Mouse (Mus musculus) common myeloid progenitor, adult 5-6 weeks (primary cell): ENCODE results near the gene Vps50. TPM values are rescaled to one million over a fixed set of nuclear protein-coding genes. Genes with fewer than 3 reads are reported as not detected.
"Not testable (repeated sequence)": the region's sequence is repeated elsewhere in the genome, so short reads cannot be mapped to it uniquely, and the experiment has no call there.

Experiments used
- ATAC-seq: replicated peaks from 2 replicates; pipeline ENCODE4 v1.8.0; 2016; ENCODE audit warnings: low read depth, mild to moderate bottlenecking, moderate TSS enrichment, inconsistent platforms; ENCODE audit not compliant: poor library complexity, severe bottlenecking
- total RNA-seq: library from RNA; stranded (forward); fragments of 200-1000, 187-1606 nt; gene quantifications from 2 replicates; pipeline ENCODE4 v1.2.3, GENCODE M21; 2017

Gene Vps50
- total RNA-seq, 1 experiment from 2014 or later, result 52.3 TPM

DNA sequence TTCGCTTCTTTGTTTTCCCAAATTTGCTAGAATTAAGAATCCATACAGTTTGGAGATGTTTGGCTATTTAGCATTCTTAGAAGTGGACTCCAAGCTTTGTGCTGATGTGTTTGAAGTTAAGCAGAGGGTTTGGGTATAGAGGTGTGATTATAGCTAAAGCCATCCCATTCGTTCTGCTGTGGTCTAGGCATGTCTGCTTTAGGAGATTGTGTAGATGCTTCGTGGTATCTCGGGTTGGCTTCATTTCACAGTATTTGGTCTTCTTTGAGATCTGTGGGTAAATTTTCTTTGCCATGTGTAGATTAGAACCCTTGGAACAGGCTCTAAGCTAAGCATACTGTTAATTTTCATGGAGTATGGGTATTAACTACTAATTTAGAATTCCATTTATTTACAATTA is 30.0 kb downstream of the Vps50 start:
- ATAC-seq, result no peak

DNA sequence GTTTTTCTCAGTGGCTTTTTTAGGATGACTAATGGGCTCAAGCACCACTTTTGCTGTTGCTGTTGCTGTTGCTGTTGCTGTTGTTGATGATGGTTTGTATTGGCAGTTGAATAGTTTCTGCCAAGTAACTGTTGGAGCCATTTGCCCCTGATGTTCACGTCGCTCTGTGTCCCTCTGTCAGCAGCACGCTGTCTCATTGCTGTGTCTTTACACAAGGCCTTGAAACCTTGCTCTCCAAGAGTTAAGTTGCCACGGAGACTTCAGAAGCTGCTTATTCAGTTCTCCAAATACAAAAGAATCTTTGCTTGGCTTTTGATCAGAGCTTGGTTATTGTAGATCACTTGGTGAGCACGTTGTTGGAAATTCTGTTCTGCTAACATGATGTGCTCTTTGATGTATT is 33.3 kb downstream of the Vps50 start:
- no peak for ATAC-seq

DNA sequence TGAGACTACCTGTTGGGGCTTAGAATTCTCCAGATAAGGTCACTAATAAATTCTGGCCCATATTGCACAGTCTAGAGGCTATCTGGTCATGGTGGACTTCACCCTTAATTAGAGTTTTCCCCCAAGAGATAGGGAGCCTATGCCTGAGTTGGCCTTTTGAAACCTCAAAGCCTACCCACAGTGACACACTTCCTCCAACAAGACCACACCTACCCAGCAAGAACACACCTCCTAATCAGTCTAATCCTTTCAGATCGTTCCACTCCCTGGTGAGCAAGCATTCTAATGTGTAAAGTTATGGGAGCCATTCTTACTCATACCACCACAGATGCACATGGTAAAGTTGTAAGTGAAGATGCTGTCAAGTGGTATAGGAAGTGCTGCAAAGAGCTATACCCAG is 37.9 kb downstream of the Vps50 start:
- peak; percentile 39 for ATAC-seq

DNA sequence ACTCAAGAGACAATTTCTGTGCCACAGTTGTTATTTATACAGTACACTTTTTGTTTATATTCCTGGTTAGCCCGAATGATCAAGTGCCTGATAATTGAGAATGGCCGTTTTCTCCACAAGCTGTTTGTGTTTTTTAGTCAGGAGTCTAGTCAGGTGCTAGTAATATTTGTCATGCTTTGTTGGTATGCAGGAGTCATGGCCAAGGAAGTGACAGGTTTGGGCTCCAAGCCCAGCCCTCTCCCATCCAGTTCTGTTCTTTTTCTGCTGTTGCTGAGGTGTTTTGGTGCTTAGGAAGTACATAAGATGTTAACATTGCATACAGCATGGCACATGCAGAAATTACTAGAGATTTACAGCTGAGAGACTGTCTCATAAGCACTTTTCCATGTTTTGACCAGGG is 41.3 kb downstream of the Vps50 start:
- no peak for ATAC-seq

DNA sequence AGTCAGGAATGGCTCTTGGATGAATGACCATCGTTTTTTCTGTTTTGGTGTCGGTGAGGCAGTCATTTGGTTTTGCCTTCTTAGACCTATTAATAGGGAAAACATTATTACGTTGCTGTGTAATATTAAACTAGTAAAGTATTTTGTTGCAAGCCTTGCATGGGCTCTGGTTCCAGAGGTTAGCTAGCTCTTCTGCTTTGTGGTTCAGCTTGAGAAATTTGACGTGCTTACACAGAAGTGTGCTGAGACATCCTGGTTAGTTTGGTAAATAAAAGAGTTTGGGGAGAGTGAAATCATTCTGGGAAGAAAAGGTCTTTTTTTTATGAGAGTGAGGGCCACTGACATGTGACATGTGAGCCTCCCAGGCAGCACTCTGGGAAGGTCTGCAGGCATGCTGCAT is 45.7 kb downstream of the Vps50 start:
- ATAC-seq, result no peak

DNA sequence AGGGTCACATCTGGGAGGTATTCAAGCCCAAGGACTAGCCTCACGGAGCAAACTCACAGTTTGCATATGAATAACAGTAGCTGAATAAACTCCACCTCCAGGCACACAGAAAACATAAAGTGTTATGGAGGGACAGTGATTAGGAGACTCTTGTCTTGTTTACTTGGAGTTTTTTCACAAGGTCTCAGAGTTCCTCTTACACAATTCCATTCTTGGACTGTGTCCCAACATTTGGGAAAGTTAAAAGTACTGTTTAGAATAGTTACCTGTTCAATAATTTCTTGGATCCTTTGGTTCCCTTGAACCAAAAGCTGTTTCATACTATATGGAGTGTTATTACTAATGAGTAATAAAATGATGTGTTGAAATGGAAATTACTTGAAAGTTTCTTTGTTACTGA is 46.8 kb downstream of the Vps50 start:
- no peak for ATAC-seq

DNA sequence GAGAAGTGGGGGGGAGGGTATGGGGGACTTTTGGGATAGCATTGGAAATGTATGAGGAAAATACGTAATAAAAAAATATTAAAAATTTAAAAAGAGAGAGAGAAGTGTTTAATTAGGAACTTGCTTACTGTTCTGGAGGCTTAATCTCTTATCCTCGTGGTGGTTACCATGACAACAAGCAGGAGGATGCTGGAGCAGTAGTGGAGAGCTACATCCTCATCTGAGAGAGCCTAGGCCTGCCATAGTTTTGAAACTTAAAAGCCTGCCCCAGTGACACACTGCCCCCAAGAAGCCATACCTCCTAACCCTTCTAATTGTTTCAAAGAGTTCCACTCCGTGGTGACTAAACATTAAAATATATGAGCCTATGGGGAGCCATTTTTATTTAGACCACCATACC is 50.8 kb downstream of the Vps50 start:
- no peak for ATAC-seq

DNA sequence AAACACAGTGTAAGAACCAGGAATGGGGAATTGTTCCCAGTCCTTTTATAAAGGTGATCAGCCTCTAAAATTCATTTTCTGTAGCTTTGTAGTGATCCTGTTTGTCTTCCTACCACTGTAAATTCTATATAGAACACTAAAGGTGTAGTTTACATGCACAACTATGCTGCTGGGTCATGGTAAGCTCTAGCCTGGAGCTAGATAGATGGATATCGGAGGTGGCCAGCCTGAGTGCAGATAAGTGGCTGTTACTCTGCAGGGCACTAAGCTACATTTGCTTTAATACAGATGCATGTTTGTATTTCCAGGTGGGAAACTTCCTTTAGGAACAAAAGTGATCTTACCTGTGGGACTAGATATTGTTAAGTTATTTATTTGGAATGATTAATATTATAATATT is 51.8 kb downstream of the Vps50 start:
- no peak for ATAC-seq

DNA sequence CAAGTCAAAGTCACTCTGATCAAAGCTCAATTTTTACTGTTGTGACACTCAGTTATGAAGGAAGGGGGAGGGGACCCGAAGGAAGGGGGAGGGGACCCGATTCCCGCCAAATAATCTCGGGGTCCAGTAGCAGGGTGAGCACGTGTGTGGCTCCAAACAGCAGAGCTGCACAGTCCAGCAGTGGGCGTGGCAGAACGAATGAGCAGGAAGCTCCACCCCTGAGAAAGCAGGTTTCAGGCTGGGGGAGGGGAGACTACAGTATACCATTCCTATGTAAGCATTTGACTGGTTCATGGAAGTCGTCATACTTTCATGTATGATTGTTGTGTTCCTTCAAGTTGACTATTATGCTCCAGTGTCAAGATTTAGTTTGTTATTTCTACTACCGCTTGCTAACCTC is 54.5 kb downstream of the Vps50 start:
- not testable (repeated sequence) for ATAC-seq

DNA sequence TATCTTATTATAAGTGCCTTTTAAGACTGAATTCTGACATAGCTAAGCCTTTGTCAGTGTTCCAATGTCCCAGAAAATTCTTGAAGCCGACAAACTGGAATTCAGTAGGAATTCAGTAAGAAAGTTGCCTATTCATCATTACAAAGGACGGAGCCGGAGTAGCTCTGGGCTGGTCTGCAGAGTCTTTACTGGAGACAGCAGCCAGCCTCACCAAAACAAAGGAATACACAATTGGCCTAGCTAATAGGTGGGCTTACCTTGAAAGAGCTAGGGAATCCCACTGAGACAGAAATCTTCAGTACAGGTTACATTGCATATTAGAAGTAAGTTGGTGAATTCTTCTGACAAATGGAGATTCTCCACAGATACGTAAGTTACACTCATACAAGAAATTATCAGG is 59.0 kb downstream of the Vps50 start:
- no peak for ATAC-seq

DNA sequence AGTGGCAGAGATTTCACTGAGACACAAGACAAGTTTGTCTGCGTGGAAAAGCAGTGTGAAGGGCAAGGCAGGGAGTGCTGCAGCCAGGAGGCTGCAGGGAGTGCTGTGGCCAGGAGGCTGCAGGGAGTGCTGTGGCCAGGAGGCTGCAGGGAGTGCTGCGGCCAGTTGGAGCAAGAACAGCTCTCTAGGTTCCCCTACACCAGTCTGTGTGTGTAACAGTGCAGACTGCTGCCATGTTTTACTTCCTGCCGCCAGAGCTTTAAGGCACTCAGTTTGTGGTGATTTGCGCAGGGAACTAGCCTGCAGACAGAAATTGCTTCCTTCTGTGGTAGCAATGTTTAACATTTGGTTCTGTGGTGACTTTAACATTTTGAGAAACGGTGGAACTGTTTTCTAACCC is 61.8 kb downstream of the Vps50 start:
- ATAC-seq, result peak; percentile 88

DNA sequence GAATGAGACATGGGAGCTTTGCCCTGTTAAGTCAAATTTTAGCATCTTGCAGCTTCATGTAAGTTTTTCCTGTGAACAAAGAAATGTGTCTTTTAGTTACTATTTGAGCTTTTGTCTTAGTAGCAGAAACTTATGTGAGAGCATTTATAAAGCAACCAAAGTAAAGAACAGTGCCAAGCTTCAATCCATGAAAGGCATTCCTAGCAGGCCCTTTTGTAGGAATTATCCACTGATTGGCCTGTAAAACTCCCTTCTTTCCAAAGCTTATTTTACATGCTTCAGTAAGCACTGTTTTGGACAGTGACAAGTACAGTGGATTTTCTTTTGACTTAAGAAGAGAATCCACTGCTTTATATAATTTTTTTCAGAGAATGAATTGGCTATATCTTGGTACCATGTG is 64.1 kb downstream of the Vps50 start:
- ATAC-seq, result no peak

DNA sequence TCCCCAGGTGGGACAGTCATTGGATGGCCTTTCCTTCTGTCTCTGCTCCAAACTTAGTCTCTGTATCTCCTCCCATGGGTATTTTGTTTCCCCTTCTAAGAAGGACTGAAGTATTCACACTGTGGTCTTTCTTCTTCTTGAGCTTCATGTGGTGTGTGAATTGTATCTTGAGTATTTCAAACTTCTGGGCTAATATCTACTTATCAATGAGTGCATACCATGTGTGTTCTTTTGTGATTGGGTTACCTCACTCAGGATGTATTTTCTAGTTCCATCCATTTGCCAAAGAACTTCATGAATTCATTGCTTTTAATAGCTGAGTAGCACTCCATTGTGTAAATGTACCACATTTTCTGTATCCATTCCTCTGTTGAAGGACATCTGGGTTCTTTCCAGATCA is 65.9 kb downstream of the Vps50 start:
- ATAC-seq, result not testable (repeated sequence)

DNA sequence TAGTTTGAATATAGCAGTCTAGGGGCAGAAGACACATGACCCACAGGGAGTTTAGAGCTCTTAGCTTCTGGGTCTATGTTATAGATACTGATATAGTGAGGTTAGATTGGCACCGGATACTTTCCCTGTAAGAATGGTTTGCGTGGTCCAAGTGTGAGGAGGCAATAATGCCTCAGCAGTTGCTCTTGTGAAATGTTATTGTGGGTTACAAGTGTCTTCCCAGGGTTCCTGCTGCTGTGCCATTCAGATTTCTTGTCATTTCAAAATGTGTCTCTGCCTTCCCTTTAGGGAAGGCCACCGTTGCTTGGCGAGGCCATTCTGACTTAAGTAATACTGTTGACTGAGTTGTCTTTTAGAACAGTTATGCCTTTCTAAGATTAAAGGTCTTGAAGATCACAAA is 66.8 kb downstream of the Vps50 start:
- 0 out of 2 replicates have a peak, but pooled peaks have one; percentile 39 for ATAC-seq

DNA sequence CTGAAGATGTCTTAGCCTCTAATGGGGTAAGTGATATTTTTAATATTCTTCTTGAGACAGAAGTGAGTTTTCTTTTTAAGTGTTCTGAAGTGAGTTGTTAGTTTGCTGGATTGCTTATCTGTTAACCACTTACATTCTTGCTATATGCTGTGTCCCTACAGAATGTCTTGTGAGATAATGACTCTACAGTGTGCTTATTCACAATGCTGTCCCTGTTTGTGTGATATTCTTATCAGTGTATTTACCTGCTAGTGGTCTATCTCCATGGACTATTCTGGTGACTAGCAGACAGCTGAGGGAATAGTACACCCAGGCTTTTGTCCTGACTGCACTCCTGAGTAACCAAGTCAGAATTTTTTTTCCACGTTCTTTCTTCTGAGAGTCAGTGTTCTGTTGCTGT is 67.5 kb downstream of the Vps50 start:
- peak; percentile 52 for ATAC-seq

DNA sequence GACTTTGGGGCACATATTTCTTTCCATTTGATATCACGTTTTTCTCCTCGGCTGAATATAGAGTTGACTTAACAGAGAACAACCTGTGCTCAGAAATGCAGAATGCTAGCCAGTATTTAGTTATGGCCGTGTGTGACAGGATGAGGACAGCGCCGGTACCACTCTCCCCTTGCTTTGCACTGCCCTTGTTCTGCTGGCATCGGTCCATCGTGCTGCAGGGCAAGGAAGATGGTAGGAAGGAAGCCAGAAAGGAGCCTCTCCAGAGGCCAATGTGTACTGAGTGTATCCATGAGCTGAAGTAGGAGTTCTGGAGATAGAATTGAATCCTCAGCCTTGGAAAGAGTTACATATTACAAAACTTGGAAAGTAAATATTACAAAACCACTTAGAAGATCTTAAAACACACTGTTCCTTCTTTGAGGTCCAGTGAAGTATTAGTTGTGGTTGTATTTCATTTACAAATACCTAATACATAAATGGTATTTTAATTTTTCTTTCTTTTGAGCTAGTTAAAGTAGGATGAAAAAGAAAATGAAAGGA is 69.0 kb downstream of the Vps50 start:
- no peak for ATAC-seq

DNA sequence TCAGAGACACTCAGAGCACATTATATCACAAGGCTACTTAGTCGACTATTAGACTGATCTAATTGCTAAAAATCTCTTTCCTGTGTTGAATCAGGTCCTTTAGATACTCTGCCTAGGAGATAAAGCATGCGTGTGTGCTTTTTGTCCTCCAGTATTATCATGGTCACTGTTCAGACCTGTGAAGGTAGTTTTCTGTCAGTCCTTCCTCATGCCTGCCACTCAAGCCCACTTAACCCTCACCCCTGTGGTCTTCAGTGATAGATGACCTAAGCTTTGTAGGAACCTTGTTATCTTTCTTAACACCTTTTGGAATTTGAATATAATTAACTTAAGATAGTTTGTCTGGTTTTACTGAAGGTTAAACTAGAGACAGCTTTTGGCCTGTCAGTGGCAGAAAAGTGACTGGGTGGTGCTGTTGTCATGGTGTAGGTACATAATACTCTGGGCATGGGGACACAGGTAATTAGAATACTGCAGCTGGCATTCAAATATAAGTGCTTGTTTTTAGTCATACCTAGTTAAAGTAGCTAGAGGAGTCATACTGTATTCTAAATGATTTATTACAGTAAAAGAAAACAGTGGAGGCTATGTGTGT is 74.1 kb downstream of the Vps50 start:
- ATAC-seq, result no peak

DNA sequence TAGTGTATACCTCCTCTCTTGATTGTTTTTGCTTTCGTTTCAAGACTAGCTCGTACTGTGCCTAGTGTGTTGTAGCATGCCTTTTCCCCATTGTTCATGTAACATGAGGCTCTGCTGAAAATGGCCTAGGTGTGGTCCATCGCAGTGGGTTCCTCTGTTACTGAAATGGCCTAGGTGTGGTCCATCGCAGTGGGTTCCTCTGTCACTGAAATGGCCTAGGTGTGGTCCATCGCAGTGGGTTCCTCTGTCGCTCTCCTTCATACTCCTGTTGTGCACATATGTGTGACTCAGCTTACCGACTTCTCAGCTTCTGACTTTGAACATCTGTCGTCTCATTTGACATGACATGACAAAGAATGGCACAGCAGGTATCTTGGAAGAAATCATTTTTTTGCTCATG is 75.6 kb downstream of the Vps50 start:
- ATAC-seq, result no peak

DNA sequence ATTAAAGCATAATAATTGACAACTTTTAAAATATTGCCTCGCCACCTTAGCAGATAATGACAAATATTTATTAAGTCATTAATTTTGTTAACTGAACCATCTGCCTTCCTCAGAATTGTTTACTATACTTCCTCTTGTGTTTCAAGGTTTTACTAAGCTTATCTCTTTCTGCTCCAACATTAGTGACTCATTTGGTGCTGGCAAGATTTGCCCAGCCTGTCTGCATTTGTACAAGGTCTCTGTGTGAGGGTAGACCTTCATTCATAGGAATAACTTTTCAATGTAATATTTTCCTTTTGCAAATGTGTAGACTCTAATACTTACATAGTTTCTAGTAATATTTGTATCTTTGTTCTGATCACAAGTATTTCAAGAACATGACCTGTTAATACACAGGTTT is 87.2 kb downstream of the Vps50 start:
- ATAC-seq, result no peak

DNA sequence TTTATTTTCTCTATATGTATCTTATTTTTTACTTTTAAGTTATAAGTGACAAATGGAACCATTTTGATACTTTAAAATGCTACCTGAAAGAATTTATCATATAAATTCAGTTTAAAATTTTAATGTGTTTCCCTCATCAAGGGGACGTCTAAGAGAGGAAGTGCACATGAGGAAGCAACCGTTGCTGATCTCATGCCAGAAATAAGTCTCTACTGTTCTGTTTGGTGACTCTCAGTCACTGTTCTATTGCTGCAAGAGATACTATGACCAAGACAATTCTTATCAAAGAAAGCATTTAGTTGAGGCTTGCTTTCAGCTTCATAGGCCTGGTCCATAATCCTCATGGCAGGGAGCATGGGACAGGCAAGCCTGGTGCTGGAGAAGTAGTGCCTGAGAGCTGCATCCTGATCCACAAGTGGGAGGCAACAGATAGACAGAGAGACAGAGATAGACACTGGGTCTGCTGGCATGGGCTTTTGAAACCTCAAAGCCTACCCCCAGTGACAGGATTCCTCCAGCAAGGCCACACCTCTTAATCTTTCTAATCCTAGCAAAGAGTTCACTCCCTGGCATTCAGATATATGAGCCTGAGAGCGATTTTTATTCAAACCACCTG is 92.2 kb downstream of the Vps50 start:
- ATAC-seq, result peak; percentile 18; the same call in 1 of the 2 replicates

DNA sequence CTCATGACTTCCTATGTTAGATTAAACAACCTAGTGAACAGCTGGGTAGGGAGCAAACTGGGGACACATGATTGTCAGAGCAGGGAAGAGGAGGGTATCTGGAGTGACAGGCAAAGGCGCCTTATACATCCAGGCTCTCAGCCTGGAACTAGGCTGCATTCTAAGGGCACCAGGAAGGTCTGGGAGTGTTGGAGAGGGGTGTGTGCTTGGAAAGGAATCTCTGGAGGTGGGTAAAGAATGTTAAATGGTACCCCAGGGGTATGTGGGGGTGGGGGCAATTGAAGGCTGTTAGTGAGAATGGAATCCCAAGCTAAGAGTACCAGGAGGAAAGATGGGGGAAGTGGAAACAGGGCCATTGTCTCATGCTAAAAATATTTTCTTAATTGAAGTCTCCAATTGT is 96.1 kb downstream of the Vps50 start:
- ATAC-seq, result no peak

DNA sequence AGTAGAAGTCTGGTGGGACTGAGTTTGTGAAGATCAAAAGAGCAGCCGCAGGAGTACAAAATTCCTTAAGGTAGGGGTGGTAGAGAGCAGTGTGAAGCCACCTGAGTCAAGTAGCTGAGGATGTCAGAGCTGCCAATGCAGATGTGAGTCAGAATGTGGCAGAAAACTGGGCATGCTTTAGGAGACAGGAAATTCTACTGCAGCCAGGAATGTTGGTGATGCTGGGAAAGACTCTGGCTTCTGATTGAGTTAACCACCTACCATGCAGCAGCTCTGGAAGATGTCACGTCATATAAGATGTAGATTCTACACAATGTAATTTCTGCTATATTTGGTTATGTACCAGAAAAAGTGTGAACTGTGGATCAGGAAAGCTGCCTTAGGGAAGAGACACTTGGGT is 114.6 kb downstream of the Vps50 start:
- ATAC-seq, result no peak
